Mouse (Mus musculus): ENCODE results near the gene Parvg.

Parvg gene

GRCm38 (mm10) chr15:84351342-84351741 lies 27.5 kb downstream of the Parvg start:
- in situ Hi-C loops (cut with MboI), result no loop called here

DNA sequence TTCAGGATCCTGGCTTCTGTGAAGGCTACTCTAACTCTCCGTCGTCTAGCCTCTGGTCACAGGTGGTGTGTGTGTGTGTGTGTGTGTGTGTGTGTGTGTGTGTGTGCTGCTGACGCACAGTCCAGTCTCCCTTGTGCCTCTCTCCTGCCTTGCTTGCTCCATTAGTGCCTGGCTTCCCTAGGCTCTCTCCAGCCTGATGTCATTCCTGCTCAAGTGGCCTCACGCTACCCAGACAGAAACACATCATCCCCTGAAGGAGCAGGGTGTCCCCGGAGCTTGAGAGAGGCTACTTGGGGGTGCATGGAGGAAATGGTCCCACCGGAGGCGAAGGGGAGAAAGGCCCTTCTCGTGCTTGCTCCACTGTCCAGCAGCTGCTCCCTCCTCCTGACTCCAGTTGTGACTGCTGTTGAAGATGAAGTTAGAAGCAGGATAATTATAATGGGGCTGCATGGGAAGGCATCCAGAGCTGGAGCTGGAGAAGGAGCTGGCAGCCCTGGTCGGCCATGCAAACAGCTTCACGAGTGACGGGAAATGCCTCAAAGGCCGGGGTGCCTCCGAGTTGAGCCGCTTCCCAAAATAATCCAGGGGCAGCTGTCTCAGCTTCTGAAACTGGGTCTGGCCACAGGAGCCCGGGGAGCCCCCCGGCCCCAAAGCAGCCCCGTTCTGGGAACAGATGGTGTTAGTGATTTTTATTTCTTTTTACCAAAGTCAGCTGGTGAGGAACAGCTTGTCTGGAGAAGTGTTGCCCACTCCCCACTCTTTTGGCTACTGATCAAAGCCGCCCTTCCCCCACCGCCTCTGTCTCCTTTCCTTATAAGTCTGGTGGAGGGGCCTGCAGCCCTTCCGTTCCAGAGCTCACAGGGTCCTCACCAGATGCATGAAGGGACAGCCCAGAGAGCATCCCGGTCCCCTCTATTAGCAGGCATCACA lies 28.4 kb downstream of the Parvg start:
- in situ Hi-C loops (cut with MboI), result no loop called here

GRCm38 (mm10) chr15:84355081-84355480 lies 31.3 kb downstream of the Parvg start:
- in situ Hi-C loops (cut with MboI), result no loop called here

GRCm38 (mm10) chr15:84364746-84365145 lies 40.9 kb downstream of the Parvg start:
- in situ Hi-C loops (cut with MboI), result no loop called here

DNA sequence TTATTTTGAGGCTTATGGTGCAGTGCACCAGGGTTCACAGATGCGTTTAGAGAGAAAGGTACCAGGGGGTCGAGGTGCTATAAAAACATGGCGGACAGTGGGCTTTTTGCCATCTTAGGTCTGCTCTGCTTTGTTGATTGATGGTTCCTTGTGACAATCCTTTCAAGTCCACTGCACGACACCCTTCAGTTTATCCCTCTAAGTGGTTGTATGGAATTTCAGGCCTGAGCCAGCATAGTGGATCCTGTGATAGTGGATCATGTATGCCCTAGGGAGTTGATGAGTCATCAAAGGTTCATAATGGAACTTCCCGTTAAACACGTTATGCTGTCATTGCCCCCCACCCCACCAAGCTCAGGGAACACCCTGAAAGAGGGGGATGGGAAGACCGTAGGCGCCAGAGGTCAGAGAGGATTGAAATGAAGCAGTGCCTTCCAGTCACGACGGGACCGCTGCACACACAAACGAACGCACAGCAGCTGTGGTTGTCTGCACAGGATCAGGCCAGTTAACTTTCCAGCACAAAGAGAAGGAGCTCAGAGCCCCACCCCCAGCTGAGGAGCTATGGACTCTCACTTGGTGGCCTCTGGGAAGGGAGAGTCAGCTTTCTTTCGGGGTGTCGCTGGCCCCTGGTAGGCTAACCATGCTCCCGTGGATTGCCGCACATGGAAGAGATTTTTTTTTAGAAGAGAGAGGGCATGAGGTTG lies 42.0 kb downstream of the Parvg start:
- in situ Hi-C loops (cut with MboI), result no loop called here

GRCm38 (mm10) chr15:84366574-84366989 lies 42.8 kb downstream of the Parvg start:
- in situ Hi-C loops (cut with MboI), result no loop called here

DNA sequence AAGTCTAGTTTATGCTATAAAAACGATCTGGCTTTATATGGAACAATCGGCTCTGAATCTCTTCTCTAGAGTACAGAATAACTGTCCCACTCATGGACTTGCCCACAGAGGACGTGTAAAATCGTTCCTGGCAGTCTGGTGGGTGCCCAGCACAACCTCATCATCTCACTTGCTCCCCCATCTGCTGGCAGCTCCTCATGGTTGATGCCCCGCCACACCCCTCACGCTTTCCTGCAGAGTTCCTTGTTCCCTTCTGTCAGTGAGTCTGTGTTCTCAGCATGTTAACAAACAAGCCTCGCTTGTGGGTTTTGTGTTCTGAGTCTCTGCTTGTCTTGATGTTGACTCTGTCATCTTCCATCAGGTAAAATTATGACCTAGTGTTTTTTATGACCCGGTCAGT lies 43.6 kb downstream of the Parvg start:
- in situ Hi-C loops (cut with MboI), result no loop called here

DNA sequence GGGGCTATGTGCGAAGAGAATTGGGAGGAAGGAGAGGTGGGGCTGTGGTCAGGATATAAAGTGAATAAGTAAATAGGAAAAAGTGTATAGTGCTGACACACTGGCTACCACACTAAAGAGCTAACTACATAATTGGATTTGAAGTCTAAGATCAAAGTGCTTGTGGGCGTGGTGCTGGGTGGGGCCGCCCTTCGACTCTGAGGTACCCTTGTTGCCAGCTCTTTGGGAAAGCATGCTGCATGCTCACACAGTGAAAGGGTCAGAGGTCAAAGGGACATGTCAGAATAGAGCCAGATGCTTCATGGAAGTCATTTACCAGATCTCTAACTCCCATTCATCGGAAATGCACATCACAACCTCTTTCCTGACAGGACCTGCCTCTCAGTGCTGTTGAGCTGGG lies 49.0 kb downstream of the Parvg start:
- in situ Hi-C loops (cut with MboI), result no loop called here

DNA sequence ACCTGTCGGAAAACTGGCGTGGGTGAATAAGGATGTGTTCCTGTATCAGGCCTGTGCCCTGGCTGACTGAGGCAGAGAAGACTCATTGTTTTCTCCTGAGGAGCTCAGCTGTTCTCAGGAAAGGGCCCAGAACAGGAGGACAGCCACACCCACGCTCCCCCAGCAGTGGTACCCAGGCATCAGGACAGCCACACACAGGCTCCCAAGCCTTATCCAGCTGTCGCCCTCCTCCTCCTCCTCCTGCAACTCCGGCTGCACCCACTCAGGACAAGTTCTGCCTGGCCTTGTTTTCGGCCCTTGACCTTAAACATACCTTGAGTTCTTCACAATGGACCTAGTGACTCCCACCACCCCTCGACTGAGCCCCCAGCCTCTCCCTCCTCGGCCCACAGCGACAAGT lies 54.9 kb downstream of the Parvg start:
- in situ Hi-C loops (cut with MboI), result no loop called here

DNA sequence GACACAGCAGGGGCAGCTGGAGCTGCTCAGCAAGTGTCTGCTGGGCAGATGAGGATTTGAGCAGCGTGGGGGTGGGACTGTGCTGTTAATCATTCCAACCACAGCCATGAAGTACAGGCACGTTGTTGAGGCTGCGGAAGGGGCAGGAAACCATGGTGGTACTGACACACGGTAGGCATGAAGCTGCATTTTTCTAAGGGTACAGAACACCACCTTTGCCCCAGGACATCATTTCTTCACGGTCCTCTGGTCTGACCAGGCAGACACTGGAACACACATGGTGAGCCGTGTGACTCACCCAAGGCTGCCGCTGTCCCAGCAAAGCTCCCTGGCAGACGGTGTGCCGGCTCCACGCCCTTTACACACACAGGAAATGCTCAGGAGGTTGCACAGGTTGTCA lies 56.4 kb downstream of the Parvg start:
- in situ Hi-C loops (cut with MboI), result no loop called here

DNA sequence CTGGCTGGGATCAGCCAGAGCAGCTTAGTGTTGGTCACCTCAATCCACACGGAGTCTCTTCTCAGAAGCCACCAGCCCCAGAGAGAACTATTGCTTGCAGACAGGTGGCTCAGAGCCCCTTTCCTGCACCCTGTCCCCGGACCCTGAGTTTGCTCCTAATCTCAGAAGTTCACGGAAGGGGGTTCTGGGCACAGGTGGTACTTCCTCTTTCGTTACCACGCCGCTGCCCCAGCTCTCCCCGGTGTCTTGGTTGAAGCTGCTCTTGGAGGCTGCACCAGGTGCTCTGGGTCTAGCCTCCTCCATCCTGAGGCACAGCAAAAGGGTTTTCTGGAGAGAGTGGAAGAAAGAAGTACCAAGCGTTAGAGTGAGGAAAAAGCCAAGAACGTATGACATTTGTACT lies 60.2 kb downstream of the Parvg start:
- in situ Hi-C loops (cut with MboI), result no loop called here

DNA sequence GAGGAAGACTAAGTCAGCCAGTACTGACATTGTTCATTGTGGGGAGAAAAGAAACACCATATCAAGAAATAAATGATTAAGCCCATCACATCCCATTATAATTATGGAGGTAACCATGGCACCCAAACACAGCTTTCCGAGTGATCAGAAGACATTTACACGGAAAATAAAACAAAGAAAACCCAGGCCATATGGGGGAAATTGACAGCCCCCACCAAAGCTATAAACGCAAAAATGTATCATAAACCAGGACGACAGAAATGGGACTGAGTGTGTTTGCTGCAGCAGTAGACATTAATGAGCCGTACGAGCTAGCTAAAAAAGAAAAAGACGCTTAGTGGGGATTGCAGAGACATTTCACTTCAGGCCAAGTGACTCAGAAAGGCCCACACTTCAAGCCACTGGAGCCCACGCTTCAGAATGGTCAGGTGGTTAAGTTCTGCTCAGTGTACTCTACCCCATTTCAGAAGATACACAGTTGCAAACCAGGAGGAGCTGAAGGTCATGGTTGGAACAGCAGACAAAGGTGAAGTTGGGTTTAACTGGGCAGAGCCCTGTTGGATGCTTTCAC lies 62.3 kb downstream of the Parvg start:
- in situ Hi-C loops (cut with MboI), result no loop called here

GRCm38 (mm10) chr15:84388698-84389131 lies 64.9 kb downstream of the Parvg start:
- in situ Hi-C loops (cut with MboI), result no loop called here

DNA sequence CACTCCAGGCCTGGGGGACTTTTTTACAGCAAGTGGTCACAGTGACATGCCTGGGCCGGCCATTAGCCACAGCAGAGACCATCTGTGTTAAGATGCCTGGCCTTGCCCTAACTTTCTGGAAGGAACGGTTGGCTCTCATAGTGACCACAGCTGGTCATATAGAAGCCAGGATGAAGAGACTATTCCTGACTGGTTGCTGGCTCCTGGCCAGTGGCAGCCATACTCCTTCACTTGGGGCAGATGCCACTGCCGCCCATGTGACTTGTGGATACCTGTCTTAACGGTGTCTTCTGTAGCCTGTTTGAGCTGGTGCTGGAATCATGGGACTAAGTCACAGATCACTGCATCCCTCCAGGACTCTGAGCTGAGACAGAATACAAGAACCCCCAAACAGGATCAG lies 68.3 kb downstream of the Parvg start:
- in situ Hi-C loops (cut with MboI), result no loop called here

All from mature B cell (primary cell).